Mouse (Mus musculus) heart, embryonic 10.5 days (tissue): ENCODE data around the gene Nt5c3b. TPM values are rescaled to one million over a fixed set of nuclear protein-coding genes. Genes with fewer than 3 reads are reported as not detected.

ENCODE experiments used
- DNase-seq: peaks from one replicate; pipeline ENCODE4 v3.0.0-alpha.2; 2017; ENCODE audit warnings: low spot score
- H3K27ac ChIP-seq: fragments of 300-500 bp; sonication (generic); 2 replicates; pipeline ENCODE4 v1.5.1; 2016; ENCODE audit warnings: mild to moderate bottlenecking
- H3K27me3 ChIP-seq: fragments of 300-500 bp; sonication (generic); 2 replicates; pipeline ENCODE4 v1.6.1; 2016; ENCODE audit warnings: mild to moderate bottlenecking; ENCODE audit not compliant: poor library complexity, insufficient read depth, severe bottlenecking
- H3K36me3 ChIP-seq: fragments of 300-500 bp; sonication (generic); 2 replicates; pipeline ENCODE4 v1.6.1; 2016; ENCODE audit warnings: mild to moderate bottlenecking, moderate library complexity
- H3K4me1 ChIP-seq: fragments of 300-500 bp; sonication (generic); 2 replicates; pipeline ENCODE4 v1.6.1; 2016; ENCODE audit warnings: mild to moderate bottlenecking
- H3K4me3 ChIP-seq: fragments of 300-500 bp; sonication (generic); 2 replicates; pipeline ENCODE4 v1.5.1; 2016; ENCODE audit warnings: mild to moderate bottlenecking, moderate library complexity
- H3K9me3 ChIP-seq: fragments of 300-500 bp; sonication (generic); 2 replicates; pipeline ENCODE4 v1.6.1; 2016; ENCODE audit warnings: mild to moderate bottlenecking, moderate library complexity
- WGBS: fragments of 180-500 bp; shearing (Covaris S2); methylation state at CpG from one replicate; pipeline ENCODE4 v1.1.7; 2016; 5-methylcytosine and 5-hydroxymethylcytosine counted together
- polyA plus RNA-seq: library from polyadenylated mRNA; unstranded; fragments of >200 nt; fragmentation: Nextera tagmentation; extraction: Ambion mirVana; gene quantifications from 2 replicates; pipeline ENCODE4 v1.2.1, GENCODE M21; 2016

The Nt5c3b gene
- polyA plus RNA-seq, 1 experiment from 2014 or later: 128 TPM

DNA sequence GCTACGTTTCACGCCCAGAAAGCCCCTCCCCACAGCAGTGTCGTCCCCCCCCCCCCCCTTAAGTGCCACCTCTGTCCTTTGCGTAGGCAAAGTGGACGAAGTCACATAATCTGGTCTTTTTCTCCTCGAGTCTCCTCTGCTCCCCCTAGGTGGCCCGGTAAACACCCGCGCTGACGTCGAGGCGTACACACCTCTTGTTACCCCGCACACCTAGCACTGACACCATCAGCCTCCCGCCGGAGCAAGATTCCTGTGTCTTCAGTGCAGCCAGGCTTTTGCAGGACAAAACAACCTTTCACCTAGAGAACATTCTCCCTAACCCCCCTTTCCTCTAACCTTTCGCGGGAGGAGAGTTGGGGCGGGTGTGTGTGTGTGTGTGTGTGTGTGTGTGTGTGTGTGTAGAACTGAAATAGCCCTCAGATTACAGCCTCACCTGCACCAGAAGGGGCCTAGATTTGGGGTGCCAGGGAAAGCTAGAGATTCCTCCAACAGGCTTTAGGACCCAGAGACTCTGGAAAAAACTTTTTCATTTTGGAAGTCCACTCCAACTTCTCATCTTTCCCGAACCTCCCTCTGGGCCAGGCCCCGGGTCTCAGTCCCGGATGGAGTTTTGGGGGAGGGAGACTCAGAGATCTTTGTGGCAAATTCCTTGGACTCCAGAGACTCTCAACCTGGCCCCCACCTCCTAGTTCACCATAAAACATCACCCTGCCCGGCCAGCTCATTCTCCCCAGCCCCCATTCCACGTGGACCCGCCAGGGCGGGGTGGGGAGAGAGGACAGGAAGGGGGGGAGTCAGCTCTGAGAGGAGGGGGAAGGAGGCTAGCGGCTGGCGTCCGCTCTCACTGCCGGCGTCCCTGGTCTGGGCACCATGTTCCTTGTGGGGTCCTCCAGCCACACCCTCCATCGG lies 26.4 kb downstream of the Nt5c3b start, which contains the start of gene Fkbp10:
TSS of gene Fkbp10 (plus strand) at position 784 of the 909 bp plus-strand sequence.
- peaks cover 65% of the 10 kb centered on the region for H3K4me1 ChIP-seq
- H3K27ac ChIP-seq: peak within 1 kb of the TSS; percentile 94
- no peaks in the 10 kb centered on the region for H3K27me3 ChIP-seq
- H3K4me3 ChIP-seq: peak within 1 kb of the TSS; percentile 70
- WGBS: under 1% methylated on average over 31 of the region's 31 CpGs
- no peaks in the 10 kb centered on the region for H3K9me3 ChIP-seq
- H3K36me3 ChIP-seq: peaks cover 28% of the 10 kb centered on the region
- DNase-seq: peak; percentile 91

DNA sequence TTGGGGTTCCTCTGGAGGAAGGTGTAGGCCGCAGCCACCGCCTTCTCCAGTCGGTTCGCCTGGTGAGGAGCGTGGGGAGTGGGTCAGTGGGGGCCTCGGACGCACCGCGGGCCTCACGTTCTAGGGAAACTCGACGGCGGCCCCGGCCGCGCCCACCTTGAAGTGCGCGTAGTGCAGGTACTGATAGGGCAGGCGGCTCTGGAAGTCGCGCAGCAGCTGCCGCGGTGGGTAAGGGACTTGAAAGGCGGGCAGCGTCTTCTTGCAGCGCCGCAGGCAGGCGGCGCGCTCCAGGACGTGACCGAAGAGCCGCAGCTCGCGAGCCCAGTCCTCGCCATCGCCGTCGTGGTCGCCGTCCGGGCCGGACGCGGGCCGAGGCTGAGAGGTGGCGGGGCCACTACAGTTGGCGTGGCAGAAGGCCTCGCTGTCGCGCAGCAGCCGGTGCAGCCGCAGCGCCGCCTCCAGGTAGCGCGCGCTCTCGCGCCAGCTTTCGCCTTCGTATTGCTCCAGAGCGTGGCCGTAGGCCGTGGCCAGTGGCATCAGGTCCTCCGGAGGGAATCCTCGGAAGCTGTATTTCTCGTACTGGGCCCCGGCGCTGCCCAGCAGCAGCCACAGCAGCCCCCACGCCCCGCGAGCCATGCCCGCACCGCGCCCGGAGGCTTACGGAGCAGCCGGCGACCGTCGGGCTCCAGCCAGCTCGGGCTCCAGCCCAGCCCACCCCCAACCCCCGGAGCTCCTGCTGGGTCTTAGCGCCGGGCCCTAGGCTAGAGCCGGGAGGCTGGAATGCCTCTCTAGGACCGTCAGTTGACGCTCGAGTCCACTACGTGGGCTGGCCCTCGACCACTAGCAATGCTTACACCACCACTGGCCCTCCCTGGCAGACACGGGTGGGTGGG lies 27.3 kb downstream of the Nt5c3b start, which contains the start of gene P3h4:
TSS of gene P3h4 (minus strand) at position 816 of the 893 bp plus-strand sequence.
- H3K27me3 ChIP-seq: no peaks in the 10 kb centered on the region
- DNase-seq: peak; percentile 97
- peaks cover 35% of the 10 kb centered on the region for H3K36me3 ChIP-seq
- peaks cover 72% of the 10 kb centered on the region for H3K4me1 ChIP-seq
- 1% methylated on average over 93 of the region's 93 CpGs for WGBS
- peak within 1 kb of the TSS; percentile 70 for H3K4me3 ChIP-seq
- H3K27ac ChIP-seq: peak within 1 kb of the TSS; percentile 94
- H3K9me3 ChIP-seq: no peaks in the 10 kb centered on the region

DNA sequence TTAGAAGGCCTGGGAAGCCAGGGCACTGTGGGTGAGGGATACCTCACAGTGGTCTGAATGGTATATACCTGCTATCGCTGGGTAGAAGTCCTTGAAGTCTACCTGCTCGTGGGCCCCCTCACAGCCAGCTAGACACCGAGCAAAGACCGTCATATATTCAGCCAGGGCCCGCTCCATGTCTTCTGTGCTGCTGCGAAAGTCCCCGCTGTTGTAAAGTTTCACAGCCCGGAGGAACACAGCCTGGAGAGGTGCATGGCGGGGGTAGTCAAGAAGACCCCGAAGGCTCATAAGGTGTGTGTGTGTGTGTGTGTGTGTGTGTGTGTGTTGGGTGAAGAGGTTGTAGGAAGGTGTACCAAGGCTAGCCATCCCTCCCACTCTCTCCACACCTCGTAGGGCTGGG lies 28.1 kb downstream of the Nt5c3b start:
- H3K27me3 ChIP-seq: no peaks in the 10 kb centered on the region
- no peaks in the 10 kb centered on the region for H3K9me3 ChIP-seq
- peaks cover 38% of the 10 kb centered on the region for H3K36me3 ChIP-seq
- peak overlapping the region; percentile 70 for H3K4me3 ChIP-seq
- 65% methylated on average over 11 of the region's 11 CpGs for WGBS
- no peak for DNase-seq
- H3K27ac ChIP-seq: peak overlapping the region; percentile 94
- H3K4me1 ChIP-seq: peaks cover 74% of the 10 kb centered on the region

DNA sequence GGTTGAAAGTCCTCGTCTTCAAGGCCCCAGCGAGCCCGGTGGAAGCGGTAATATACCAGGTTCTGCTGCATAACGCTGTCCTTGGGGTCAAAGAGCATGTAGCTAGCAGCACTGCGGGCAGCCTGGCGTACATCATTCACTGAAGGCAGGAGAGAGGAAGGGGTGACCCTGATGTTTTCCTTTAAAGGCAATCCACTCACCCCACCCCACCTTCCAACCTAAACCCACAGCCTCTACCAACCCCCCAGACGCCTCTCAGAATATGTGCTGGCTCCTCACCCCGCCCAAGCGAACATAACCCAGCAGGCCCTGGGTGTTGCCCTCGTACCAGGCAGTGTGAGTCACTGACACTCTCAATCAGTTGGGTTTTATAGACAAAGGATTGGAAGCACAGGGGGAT lies 29.9 kb downstream of the Nt5c3b start:
- Histone ChIP-seq H3K27me3 (no peaks in the 10 kb centered on the region), H3K36me3 (peaks cover 50% of the 10 kb centered on the region), H3K4me3 (peak overlapping the region; percentile 70), H3K4me1 (peaks cover 76% of the 10 kb centered on the region), H3K9me3 (no peaks in the 10 kb centered on the region), H3K27ac (peak overlapping the region; percentile 94)
- DNase-seq: no peak
- WGBS: 62% methylated on average over 11 of the region's 11 CpGs

DNA sequence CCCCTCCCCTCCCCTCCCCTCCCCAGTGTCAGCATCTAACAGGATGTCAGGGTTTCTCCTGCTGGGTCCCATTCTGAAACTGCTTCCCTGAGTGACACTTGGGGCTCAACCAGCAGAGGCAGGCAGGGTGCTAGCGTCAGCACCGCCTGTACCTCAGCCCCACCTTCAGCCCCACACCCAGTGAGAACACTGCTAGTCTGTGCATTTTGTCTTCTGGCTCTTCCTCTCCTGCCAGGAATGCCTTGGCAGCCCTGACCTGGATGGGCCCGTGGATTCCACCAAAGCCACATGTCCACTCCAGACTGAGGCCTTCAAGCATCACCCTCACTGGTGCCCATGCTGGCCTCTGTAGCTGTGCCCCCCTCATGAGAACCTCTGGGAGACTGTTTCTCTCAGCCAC lies 31.9 kb downstream of the Nt5c3b start:
- 69% methylated on average over 3 of the region's 3 CpGs for WGBS
- Histone ChIP-seq H3K9me3 (no peaks in the 10 kb centered on the region), H3K36me3 (peaks cover 50% of the 10 kb centered on the region), H3K27me3 (no peaks in the 10 kb centered on the region), H3K27ac (no peak overlapping the region), H3K4me3 (no peak overlapping the region), H3K4me1 (peaks cover 62% of the 10 kb centered on the region)
- DNase-seq: no peak

DNA sequence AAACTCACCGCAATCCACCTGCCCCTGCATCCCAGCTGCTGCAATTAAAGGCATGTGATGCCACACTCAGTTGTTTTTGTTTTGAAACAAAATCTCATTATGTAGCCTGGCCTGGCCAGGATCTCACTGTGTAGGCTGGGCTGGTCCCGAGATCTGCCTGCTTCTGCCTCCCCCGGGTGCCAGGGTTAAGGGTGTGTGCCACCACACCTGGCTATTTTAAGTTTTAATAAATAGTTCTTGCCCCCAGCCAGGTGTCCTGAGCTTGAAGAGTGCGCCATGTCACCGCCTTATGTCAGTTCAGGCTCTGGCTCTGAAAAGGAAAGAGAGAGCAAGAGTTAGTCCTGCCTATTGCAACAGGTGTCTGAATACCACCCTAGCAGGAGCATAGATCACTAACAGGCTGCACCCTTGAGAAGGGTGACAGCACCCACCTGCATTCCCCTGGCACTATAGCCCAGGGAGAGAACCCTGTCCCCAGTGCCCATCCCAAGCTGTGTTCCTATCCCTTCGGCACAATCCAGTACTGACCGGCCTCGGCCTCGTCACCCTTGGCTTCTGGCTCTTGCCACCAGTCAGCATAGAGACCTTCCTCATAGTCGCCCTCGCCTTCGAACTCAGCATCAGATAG lies 32.7 kb downstream of the Nt5c3b start:
- Histone ChIP-seq H3K36me3 (peaks cover 50% of the 10 kb centered on the region), H3K27me3 (no peaks in the 10 kb centered on the region), H3K4me1 (peaks cover 62% of the 10 kb centered on the region), H3K4me3 (no peak overlapping the region), H3K27ac (no peak overlapping the region), H3K9me3 (no peaks in the 10 kb centered on the region)
- WGBS: 92% methylated on average over 12 of the region's 12 CpGs
- DNase-seq: no peak

DNA sequence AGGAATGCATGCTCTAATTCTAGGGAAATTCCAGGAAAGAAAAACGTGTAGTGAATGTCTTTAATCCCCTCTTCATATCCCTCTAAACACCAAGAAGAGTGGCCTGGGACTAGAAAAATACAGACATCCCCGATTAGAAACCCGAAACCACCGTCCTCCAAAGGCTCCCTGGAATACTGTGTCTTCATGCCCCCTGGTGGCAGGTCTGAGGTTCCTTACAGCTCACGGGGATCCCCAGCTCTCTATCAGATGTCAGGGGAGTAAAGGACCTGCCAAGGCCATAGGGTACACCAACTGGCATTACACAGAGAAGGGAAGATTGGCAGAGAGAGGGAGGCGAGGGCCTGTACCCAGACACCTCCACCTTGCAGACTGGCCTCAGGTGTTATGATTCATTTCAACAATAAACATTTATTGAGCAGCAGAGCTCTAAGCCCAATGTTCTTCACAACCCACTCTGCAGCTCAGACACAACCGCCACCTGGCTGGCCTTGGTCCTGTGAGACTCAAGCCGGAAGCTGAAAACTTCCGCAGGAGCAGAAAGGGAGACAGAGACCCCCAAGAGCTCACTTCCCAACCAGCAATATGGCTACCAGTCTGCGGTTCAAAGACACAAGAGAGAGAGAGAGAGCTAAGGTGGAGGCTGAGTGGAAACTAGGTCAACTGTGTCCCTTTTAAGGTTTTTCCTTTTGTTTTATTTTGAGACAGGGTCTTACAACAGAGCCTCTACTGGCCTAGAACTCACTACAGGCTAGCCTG lies 33.4 kb downstream of the Nt5c3b start:
- 37% methylated on average over 10 of the region's 10 CpGs for WGBS
- Histone ChIP-seq H3K27ac (peak overlapping the region; percentile 11; the same call in 1 of the 2 replicates), H3K36me3 (peaks cover 50% of the 10 kb centered on the region)

DNA sequence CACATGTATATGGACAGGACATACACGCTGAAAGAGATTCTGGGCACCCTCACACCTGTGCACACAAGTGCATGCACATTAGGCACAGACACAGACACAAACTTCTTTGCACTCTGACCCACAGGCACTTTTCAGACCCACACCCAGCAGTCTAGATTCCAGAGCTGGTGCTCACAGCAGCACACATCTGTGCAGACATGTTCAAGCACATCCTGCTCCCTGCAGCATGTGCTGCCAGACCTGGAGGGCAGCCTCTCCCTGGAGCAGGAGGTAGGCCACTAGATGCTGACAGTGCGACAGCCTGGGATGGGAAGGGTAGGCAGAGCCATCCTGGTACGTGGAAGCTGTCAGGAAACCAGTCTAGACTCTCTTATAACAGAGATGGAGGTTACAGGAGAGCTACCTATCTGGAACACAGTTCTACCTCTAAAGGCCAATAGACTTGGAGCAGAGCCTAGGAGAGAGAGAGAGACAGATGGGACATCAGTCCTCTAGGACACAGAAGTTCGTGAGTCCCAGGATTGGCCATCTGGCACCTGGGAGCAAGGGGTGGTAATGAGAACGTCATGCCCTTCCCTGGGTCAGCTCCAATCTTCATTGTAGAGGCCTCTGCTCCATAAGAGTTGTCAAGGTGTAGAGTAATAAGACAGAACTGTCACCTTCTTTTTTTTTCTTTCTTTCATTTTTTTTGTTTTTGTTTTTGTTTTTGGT lies 34.5 kb downstream of the Nt5c3b start:
- no peak for DNase-seq
- Histone ChIP-seq H3K27ac (peak overlapping the region; percentile 57; the same call in 1 of the 2 replicates), H3K27me3 (no peaks in the 10 kb centered on the region), H3K36me3 (peaks cover 44% of the 10 kb centered on the region), H3K9me3 (no peaks in the 10 kb centered on the region), H3K4me3 (no peak overlapping the region), H3K4me1 (peaks cover 62% of the 10 kb centered on the region)
- 86% methylated on average over 5 of the region's 5 CpGs for WGBS

More for the DNA sequence above, 33.4 kb downstream of the Nt5c3b start:
- Histone ChIP-seq H3K9me3 (no peaks in the 10 kb centered on the region), H3K27me3 (no peaks in the 10 kb centered on the region), H3K4me1 (peaks cover 62% of the 10 kb centered on the region), H3K4me3 (no peak overlapping the region)
- no peak for DNase-seq

DNA sequence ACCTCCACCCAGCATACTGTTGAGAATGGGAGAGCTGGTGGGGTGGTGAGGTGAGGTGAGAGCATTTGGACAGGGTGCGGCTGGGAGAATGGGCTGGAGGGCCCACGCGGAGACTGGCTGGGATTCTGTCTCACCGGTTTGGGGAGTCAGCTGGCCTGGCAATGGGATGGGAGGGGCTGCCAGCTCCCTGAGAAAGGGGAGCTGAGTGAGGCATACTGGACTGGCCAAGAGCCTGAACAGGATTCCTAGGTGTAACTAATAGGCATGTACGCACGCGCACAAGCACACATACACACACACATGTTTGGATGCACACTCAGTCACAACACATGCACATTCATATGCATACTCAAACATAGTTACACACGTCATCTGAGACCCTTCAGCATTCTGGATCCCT lies 35.3 kb downstream of the Nt5c3b start:
- no peak overlapping the region for H3K27ac ChIP-seq
- WGBS: 84% methylated on average over 8 of the region's 8 CpGs
- DNase-seq: no peak

DNA sequence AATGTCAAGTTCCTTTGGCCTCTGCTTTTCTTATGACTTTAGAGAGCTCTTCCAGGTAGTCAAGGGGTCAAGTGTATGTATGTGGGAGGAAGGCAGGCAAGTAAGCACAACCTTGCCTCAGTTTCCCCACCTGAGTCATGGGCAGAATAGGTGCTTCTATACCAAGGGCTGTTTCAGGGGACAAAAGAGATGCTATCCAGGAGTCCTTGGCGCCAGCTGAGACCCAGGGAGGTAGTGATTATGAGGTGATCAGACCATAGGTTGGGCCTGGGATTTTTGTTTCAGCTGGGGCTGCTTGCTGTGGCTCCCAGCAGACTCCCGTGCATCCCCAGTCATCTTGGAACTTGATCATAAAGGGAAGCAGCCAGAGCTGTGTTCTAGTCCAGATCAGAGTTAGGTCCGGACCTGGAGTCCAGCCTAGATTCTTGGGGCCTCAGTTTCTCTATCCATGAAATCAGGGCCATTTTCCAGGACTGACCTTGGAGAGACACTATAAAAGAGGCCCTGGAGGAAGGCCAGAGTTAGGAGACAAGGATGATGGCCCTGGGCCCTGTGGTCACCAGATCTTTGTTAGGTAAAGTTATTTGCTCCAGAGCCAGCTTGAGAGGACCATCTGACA lies 37.0 kb downstream of the Nt5c3b start:
- peak overlapping the region; percentile 88; the same call in 1 of the 2 replicates for H3K27ac ChIP-seq
- peaks cover 23% of the 10 kb centered on the region for H3K36me3 ChIP-seq
- WGBS: 90% methylated on average over 3 of the region's 3 CpGs

More for the DNA sequence above, 35.3 kb downstream of the Nt5c3b start:
- H3K4me1 ChIP-seq: peaks cover 62% of the 10 kb centered on the region
- H3K36me3 ChIP-seq: peaks cover 38% of the 10 kb centered on the region
- H3K27me3 ChIP-seq: no peaks in the 10 kb centered on the region
- no peak overlapping the region for H3K4me3 ChIP-seq
- H3K9me3 ChIP-seq: no peaks in the 10 kb centered on the region

More for the DNA sequence above, 37.0 kb downstream of the Nt5c3b start:
- Histone ChIP-seq H3K4me3 (no peak overlapping the region), H3K27me3 (no peaks in the 10 kb centered on the region), H3K4me1 (peaks cover 71% of the 10 kb centered on the region), H3K9me3 (no peaks in the 10 kb centered on the region)
- DNase-seq: no peak
